Mouse (Mus musculus) ES-Bruce4 (cell line): ENCODE results near the gene Rhobtb1.

ENCODE experiments used
- CTCF ChIP-seq: IDR thresholded peaks from one replicate; pipeline ENCODE4 v1.8.1; 2011; ENCODE audit warnings: low read depth, low read length
- EP300 ChIP-seq: IDR thresholded peaks from 2 replicates; pipeline ENCODE4 v1.6.1; 2011; ENCODE audit warnings: low read depth, low read length; ENCODE audit not compliant: insufficient read depth
- POLR2A ChIP-seq: IDR thresholded peaks from one replicate; pipeline ENCODE4 v1.8.1; 2011; ENCODE audit warnings: low read length; ENCODE audit not compliant: insufficient read depth

GRCm38 (mm10) chr10:69259161-69259560, 107.9 kb downstream of the Rhobtb1 start:
- no peak for TF ChIP-seq POLR2A
- no peak for TF ChIP-seq CTCF
- TF ChIP-seq EP300 = no peak
